Mouse (Mus musculus) layer of hippocampus, postnatal 10 days (tissue): ENCODE data around the gene Adgrg6. TPM values are rescaled to one million over a fixed set of nuclear protein-coding genes. Genes with fewer than 3 reads are reported as not detected.
A peak's percentile ranks its signal among the peaks of the same experiment; 100 is the strongest.

ENCODE experiments used
- DNase-seq, 2 experiments: peaks; one replicate each; pipeline ENCODE4 v3.0.0; 2021; ENCODE audit warnings: low spot score in 2 of 2
- total RNA-seq, 2 experiments: library from RNA; stranded (reverse); gene quantifications; 2 replicates each; pipeline ENCODE4 v1.2.3; 2021

Adgrg6 gene
- total RNA-seq, 2 experiments from 2014 or later: 1.6 to 1.8 TPM

DNA sequence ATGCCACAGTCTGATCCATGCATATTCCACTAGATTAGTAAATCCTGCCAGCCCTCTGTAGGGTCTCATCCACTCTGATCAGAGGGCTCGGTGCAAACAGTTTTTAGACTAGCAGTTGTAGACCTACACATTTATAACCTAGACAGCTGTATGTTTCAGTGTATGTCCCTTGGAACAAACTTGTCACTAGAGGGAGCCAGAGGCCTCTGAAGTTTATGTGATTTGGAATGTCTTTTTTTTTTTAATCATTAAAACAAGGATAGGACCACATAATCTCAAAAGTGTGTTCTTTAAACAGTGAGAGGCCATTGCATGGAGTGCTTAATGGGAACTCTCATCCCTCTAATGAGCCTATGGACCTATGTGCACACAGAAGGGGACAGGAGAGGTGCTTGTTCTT is 141.4 kb downstream of the Adgrg6 start:
- DNase-seq: peak; percentile 30 to 42

DNA sequence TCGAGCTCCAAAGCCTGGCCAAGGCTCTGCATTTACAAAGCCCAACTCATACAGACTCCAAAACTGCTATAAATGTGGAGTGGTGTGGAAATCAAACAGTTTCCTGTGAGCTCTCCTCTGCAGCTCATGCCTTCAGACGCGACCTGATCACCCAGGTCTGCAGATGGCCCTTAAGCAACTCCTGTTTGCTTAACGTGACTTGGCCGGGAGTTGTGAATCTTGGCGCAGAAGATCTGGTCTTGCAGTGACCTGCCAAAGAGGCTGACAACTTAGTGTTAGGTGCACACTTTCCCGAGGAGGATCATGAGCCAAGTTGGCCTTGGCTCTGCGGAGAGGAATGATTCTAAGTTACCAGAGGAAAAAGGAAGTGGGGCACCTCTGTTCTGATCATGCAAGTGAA is 143.7 kb downstream of the Adgrg6 start:
- peak; percentile 11 to 28 for DNase-seq

DNA sequence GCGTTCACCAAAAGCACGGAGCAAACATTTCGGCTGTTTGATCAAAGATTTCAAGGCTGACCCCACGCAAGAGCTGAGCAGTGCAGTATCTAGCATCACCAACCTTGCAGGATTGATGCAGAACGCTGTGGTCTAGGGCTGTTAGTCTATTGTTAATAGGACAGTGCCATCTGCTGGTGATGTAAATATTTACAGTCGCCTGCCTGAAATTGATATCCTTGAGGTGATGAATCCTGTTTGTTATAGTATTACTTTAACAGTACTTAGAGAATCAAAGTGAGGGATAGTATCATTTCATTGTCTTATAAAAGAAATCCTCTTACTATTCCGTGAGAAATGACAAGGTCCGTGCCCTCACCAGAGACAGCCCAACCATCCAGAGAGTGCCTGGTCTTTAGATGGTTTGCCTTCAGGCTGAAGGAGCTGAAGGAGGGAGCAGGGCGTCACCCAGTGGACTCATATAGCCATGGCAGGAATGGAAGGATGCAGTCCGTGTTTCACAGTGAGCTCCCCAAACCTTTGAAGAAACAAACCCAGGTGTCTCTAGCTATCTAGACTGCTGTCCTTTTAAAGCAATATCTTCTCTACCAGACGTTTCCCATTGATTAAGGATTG is 154.3 kb downstream of the Adgrg6 start:
- DNase-seq: peak; percentile 78 to 83

DNA sequence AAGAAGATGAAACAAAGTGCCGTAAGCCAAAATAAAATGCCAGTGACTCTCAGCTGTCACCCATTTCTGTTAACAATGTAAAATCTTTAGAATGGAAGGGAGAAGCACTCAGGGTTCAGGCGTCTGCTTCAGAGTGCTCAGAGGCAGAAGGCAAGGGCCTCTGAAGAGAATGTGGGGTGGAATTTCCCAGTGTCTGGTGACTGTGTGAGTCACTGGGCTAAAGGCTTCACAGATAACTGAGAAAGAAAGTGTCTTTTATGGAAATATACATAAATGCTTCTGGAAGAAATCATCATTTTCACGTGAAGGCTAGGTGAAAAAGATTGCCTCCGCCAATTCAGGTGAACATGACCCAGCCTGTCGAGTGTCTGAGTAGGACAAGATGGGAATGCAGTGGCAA is 159.9 kb downstream of the Adgrg6 start:
- DNase-seq: no peak

DNA sequence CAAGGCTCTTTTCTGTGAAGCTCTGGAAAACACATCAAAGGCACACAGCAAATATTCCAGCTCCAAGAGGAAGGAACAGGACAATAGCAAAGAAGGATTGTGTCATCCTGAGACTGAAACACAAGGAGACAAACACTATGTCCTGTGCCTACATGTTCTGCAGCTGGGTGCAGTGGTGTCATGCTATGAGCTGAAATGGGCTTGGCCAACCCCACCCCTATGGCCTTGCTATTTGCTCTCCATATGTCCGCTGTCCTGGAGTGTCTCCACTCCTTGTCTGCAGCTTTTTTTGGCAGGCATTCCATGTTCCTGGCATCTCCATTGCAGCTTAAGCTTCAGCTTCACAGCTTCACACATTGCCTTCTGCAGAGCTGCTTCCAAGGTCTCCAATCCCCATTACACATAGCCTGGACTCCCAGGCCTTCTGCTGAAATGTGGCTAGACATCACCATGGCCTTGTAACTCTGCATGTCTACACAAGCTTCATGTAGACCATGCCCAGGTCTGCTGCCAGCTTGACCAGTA is 180.3 kb downstream of the Adgrg6 start:
- no peak for DNase-seq

DNA sequence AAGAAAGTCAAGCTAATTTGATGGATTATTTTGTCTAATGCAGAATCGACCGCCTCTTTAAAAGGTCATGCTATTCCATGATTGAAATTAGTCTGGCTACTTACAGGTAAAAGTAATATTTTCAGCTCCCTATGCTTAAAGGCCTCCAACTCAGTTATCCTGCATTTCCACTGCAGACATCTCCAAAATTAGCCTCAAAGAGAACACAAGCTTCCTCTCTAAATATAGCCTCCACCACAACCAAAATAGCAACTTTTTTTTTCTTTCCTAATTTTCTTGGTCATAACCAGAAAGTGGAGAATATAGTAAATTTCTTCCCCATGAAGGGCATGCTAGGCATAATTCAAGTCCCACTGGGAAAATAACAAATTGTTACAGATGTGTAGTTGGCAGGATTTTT is 182.2 kb downstream of the Adgrg6 start:
- no peak for DNase-seq

DNA sequence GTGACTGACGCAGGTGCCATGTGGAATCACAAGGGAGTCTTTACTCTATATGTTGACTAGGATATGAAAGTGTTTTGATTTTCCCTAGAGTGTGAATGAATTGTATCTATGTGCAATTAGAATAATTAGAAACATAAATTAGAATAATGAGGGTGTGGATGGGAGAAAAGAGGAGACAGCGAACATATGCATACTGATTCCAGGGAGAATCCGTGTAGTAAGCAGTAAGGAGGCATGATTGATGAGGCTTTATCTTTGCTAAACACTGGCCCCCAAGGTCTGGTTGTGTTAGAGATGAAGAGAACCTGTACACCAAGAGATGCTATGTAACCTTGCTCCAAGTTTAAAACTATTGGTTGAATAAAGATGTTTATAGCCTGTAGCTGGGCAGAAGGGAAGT is 187.2 kb downstream of the Adgrg6 start:
- DNase-seq: no peak

Other genes with a start within 250 kb of the Adgrg6 start
- gene Vta1, start 159.9 kb upstream of the Adgrg6 start, total RNA-seq: 10 to 100 TPM; 67.8 to 78.0 TPM
- gene Nmbr, start 159.9 kb upstream of the Adgrg6 start, total RNA-seq: 1 to 10 TPM; 4.6 to 5.2 TPM
- gene Gje1, start 172.6 kb upstream of the Adgrg6 start, total RNA-seq: not detected